Mouse (Mus musculus) right cerebral cortex, adult 2 months (tissue): ENCODE measurements around the gene Fyn.

ENCODE experiments used
- DNase-seq, 2 experiments: peaks; one replicate each; pipeline ENCODE4 v3.0.0; 2021 to 2022; ENCODE audit warnings: low spot score in 2 of 2

Fyn gene

GRCm38 (mm10) chr10:39378025-39378603 lies 9.5 kb downstream of the Fyn start:
- DNase-seq, result no peak

GRCm38 (mm10) chr10:39379287-39379686 lies 10.6 kb downstream of the Fyn start:
- DNase-seq, result no peak

GRCm38 (mm10) chr10:39379721-39380370 lies 11.2 kb downstream of the Fyn start:
- no peak for DNase-seq

GRCm38 (mm10) chr10:39385259-39385658 lies 16.6 kb downstream of the Fyn start:
- DNase-seq, result no peak

GRCm38 (mm10) chr10:39386203-39386602 lies 17.5 kb downstream of the Fyn start:
- DNase-seq, result no peak

GRCm38 (mm10) chr10:39387024-39387423 lies 18.4 kb downstream of the Fyn start:
- no peak for DNase-seq

GRCm38 (mm10) chr10:39387556-39387955 lies 18.9 kb downstream of the Fyn start:
- no peak for DNase-seq

GRCm38 (mm10) chr10:39388144-39388543 lies 19.5 kb downstream of the Fyn start:
- DNase-seq, result no peak

- DNase-seq, result no peak
Observed at GRCm38 (mm10) chr10:39389451-39389891, 20.8 kb downstream of the Fyn start.

- no peak for DNase-seq
Observed at GRCm38 (mm10) chr10:39390541-39390940, 21.9 kb downstream of the Fyn start.

- DNase-seq, result no peak
Observed at GRCm38 (mm10) chr10:39392900-39393483, 24.3 kb downstream of the Fyn start.

- no peak for DNase-seq
Observed at GRCm38 (mm10) chr10:39395544-39395943, 26.9 kb downstream of the Fyn start.

- DNase-seq, result no peak
Observed at GRCm38 (mm10) chr10:39398924-39399323, 30.3 kb downstream of the Fyn start.

GRCm38 (mm10) chr10:39400155-39400554 lies 31.5 kb downstream of the Fyn start:
- DNase-seq, result no peak

GRCm38 (mm10) chr10:39402487-39402886 lies 33.8 kb downstream of the Fyn start:
- DNase-seq, result no peak

- DNase-seq, result no peak
Observed at GRCm38 (mm10) chr10:39403706-39404105, 35.1 kb downstream of the Fyn start.

GRCm38 (mm10) chr10:39404175-39404574 lies 35.5 kb downstream of the Fyn start:
- DNase-seq, result no peak

GRCm38 (mm10) chr10:39405982-39406797 lies 37.5 kb downstream of the Fyn start:
- no peak for DNase-seq

- DNase-seq, result no peak
Observed at GRCm38 (mm10) chr10:39406798-39407189, 38.1 kb downstream of the Fyn start.

GRCm38 (mm10) chr10:39407553-39407952 lies 38.9 kb downstream of the Fyn start:
- no peak for DNase-seq

- no peak for DNase-seq
Observed at GRCm38 (mm10) chr10:39409602-39410001, 40.9 kb downstream of the Fyn start.

GRCm38 (mm10) chr10:39410151-39410649 lies 41.5 kb downstream of the Fyn start:
- DNase-seq, result no peak
